Mouse (Mus musculus) spleen, postnatal 36 days (tissue): ENCODE results near the gene Rspry1.

Experiments
- DNase-seq, 2 experiments: peaks; one replicate each; pipeline ENCODE4 v3.0.0; 2022; ENCODE audit warnings: low spot score in 2 of 2, mixed read lengths in 1 of 2

Rspry1 gene

GRCm38 (mm10) chr8:94602471-94603131, 864 bp downstream of the Rspry1 start:
- DNase-seq = no peak

- DNase-seq = no peak
Measured at GRCm38 (mm10) chr8:94604030-94604429, 2.3 kb downstream of the Rspry1 start.

- no peak for DNase-seq
Measured at GRCm38 (mm10) chr8:94607064-94607463, 5.3 kb downstream of the Rspry1 start.

- DNase-seq = no peak
Measured at GRCm38 (mm10) chr8:94624885-94625284, 23.1 kb downstream of the Rspry1 start.

- DNase-seq = no peak
Measured at GRCm38 (mm10) chr8:94633564-94634194, 31.9 kb downstream of the Rspry1 start.

GRCm38 (mm10) chr8:94634211-94634610, 32.5 kb downstream of the Rspry1 start:
- DNase-seq = peak; percentile 49 to 60

GRCm38 (mm10) chr8:94641183-94641582, 39.4 kb downstream of the Rspry1 start:
- no peak for DNase-seq

- no peak for DNase-seq
Measured at GRCm38 (mm10) chr8:94641938-94642337, 40.2 kb downstream of the Rspry1 start.

- DNase-seq = no peak
Measured at GRCm38 (mm10) chr8:94645202-94645601, 43.5 kb downstream of the Rspry1 start.

GRCm38 (mm10) chr8:94646165-94646564, 44.4 kb downstream of the Rspry1 start:
- no peak for DNase-seq

GRCm38 (mm10) chr8:94649496-94649895, 47.8 kb downstream of the Rspry1 start:
- DNase-seq = no peak

- DNase-seq = no peak
Measured at GRCm38 (mm10) chr8:94652951-94653350, 51.2 kb downstream of the Rspry1 start.

- DNase-seq = no peak
Measured at GRCm38 (mm10) chr8:94654994-94655393, 53.3 kb downstream of the Rspry1 start.

- no peak for DNase-seq
Measured at GRCm38 (mm10) chr8:94658031-94658430, 56.3 kb downstream of the Rspry1 start.

GRCm38 (mm10) chr8:94660418-94660817, 58.7 kb downstream of the Rspry1 start:
- no peak for DNase-seq

GRCm38 (mm10) chr8:94664722-94665121, 63.0 kb downstream of the Rspry1 start:
- DNase-seq = no peak

GRCm38 (mm10) chr8:94666456-94667308, 64.9 kb downstream of the Rspry1 start, which contains the start of gene Arl2bp:
TSS of gene Arl2bp (plus strand) at chr8:94666600.
- DNase-seq = peak; percentile 93 to 94

GRCm38 (mm10) chr8:94674384-94674783, 72.6 kb downstream of the Rspry1 start:
- DNase-seq = peak in 1 of 2 experiments; percentile 21

GRCm38 (mm10) chr8:94675923-94676322, 74.2 kb downstream of the Rspry1 start:
- DNase-seq = no peak

- no peak for DNase-seq
Measured at GRCm38 (mm10) chr8:94678582-94678981, 76.8 kb downstream of the Rspry1 start.

GRCm38 (mm10) chr8:94680414-94680813, 78.7 kb downstream of the Rspry1 start:
- DNase-seq = no peak

- DNase-seq = no peak
Measured at GRCm38 (mm10) chr8:94682732-94683524, 81.2 kb downstream of the Rspry1 start.
